Mouse (Mus musculus) neutrophil, adult 5-6 weeks (primary cell): ENCODE results near the gene Nup88. TPM values are rescaled to one million over a fixed set of nuclear protein-coding genes. Genes with fewer than 3 reads are reported as not detected.
"Not testable (repeated sequence)": the region's sequence is repeated elsewhere in the genome, so short reads cannot be mapped to it uniquely, and the experiment has no call there.

Experiments
- ATAC-seq: fragments of 151-379, 151-347 bp; 2 replicates; pipeline ENCODE4 v1.8.0; 2017; ENCODE audit warnings: mild to moderate bottlenecking, moderate TSS enrichment; ENCODE audit not compliant: insufficient number of reproducible peaks, poor library complexity, low FRiP score, severe bottlenecking; ENCODE audit errors: extremely low read depth
- total RNA-seq: library from RNA; stranded (forward); fragments of 200-1000 nt; gene quantifications from 2 replicates; pipeline ENCODE4 v1.2.3, GENCODE M21; 2017

The Nup88 gene
- total RNA-seq, 1 experiment from 2014 or later: 141 TPM

DNA sequence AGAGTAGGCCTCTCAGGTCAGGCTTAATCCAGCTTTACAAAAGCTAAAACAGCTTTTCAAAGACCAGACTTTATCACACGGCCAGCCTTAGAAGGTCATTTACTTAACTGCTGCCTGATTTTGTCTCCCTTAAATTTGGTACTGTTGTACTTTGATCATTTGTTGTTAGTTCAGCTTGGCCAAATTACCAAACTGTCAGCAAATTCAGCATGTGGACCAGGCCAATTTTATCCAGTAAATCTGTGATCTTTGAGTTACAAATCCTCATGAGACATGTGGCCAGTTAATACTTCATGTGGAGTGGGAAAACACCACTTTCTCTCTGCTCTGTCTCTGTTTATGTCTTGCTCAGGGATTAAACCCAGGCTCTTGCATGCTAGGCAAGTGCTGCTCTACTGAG is 2.8 kb upstream of the Nup88 start:
- no peak for ATAC-seq

DNA sequence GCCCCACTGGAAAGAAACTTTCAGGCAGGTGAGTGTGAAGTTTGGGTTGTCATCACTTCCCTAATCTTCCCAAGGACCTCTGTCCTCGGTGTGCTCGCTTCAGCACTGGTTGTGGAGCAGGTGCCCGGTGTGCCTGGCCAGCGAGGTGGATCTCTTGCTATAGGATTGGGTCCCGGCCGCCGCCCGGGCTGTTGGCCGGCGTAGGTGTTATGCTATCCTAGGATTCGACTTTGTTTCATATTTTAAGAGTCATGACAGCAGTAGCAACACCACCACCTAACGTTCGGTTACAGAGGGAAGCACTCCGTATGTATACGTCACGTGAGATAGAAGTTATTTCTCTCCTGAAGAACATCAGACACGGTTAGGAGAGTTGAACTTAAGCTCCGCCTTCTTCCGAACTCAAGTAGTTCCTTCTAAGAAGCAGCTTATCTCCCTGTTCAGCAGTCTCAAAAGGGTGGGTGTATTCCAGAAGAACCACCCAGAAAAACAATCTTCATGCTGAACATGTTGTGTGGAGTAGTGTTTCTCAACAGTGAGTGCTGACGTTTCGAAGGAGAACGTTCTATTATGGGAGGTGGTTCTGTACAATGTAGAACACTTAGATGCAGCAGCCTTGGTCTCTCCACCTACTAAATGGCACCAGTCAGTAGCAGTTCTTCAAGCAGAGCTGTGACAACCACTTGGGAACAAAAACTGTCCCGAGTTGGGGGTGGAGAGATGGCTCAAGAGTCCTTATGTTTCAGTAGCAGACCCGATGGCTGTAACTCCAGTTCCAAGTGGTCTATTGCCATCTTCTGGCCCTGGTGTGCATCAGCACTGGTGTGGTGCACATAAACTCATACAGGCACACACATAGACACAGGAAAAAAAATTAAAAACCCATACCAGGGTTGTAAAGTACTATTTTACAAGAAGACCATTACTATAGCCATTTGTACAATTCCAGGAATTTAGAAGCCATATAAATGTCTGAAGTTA is 1.1 kb upstream of the Nup88 start:
- ATAC-seq: no peak

DNA sequence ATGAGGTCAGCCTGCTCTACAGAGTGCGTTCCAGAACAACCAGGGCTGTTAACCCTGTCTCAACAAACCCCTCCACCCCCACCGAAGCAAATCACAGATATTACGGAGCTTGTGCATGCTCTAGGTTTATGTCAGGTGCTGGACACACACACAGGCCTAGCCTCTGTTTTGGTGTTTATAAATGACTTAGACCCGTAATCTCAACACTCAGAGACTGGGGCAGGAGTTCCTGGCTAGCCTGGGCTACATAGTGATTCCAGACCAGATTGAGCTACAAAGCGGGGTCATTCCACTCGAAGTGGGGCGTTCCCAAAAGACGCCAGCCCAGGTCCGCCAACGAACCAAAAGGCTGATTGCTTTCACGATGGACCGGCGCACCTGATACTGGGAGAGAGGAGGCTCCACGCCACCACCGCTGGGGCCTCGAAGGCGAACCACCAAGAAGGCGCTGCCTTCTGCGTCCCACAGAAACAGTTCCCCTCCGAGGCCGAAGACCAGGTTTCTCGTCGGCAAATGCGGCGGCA is 440 bp downstream of the Nup88 start:
- no peak for ATAC-seq

DNA sequence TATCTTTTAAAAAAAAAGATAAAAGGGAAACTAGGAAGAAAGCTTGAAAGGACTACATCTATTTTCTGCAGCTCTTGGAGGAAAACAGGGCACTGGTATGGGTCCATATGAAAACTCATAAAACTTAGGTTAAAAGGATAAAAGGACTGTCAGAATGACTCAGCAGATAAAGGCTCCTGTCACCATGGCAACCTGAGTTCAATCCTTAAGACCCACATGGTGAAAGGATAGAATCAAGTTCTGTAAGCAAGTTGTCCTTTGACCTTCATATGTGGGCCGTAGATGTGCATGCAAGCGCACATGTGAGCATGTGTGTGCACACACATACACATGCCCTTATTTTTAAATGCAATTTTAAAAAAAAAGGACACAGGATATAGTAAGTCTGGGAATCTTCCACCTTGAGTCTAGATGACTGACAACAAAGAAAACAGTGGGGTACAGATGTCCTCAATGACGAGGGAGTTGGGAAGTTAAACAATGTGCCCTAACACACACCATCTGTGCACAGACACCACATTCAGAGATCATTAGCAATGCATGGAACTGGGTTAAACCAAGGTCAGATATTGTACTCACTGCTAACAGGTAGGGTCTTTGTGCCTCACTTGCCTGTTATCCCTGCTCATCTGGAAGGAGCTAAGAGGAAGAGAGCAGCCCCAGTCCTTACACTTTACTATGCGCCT is 5.4 kb downstream of the Nup88 start:
- ATAC-seq: no peak

DNA sequence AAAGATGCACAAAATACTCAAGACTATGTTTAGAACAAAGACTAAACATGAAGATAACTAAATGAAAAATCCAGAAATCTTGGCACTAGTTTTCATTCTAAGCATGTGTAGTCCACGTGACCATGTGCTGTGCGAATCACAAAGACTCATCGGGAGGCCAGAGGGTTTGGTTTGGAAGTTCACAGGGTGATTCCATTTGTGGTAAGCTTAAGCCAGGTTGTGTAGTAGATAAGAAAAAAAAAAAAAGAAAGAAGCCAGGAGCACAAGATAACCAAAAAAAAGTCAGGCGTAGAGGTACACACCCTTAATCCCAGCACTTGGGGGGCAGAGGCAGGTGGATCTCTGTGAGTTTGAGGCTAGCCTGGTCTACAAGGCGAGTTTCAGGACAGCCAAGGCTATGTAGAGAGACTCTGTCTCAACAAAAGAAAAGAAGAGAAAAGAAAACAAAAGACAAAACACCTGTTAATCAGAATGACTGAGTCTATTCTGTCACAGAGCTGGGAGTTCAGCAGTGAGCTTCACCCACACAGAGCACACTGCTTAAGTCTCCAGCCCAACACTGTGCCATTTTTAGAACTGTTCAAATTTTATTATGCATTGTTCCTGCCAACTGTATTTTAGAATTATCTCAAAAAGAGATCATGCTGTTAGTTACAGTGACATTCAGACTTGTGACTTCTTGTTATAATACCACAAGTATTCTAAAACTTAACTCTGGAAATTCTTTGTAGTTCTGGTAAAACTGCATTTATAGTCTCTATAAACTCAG is 8.8 kb downstream of the Nup88 start:
- no peak for ATAC-seq

DNA sequence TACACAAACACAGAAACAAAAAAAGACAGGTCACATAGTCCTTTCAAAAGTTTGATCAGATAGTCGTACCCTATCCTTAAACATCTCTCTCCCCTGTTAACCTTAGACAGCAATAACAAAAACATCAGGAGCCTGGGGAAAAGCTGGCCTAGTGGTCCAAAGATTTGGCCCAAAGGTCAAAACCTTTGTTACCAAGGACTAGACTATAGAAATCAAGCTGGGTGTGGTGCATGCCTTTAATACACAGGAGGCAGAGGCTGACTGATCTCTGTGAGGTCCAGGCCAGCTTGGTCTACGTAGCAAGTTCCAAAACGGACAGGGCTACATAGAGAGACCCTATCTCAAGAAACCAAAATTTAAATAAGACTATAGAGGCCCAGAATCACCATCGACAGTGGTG is 15.1 kb downstream of the Nup88 start:
- ATAC-seq: no peak

DNA sequence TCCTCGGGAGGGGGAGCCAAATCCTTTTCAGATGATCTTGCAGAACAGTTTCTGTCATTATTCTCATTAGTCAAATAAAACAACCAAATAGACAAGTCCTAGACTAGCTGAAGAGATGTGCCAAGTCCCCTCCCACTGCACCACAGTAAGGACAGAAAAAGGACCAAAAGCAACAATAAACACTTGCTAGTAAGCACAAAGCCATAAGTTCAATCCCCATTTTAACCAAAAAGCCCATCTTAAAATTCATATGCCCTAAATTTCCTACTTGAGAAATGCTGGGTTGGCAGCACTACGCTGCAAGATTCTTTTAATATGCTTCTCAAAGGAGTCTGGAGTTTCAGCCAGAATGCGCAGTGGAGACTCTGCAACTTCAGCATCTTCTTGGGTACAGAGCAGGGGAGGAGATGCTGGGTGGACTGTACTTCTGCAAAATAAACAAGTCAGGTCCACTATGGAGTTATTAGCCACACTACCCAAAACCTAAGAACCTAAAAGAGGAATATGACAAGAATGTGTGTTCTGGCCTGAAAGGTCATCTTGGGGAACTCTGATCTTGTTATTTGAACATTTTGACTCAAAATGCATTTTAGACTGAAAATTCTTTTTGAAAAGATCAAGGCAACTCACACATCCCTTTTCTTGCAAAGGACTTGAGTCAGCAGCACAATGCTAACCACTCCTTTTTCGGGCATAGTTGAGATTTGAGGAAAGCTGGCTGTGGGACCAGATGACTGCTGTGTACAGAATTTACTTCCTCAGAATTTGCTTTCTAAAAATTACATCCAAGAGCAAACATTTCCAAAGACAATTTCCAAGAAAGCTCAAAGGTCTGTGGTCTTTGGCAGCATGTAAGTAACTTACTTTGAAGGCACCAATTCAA is 24.6 kb downstream of the Nup88 start:
- ATAC-seq: no peak

DNA sequence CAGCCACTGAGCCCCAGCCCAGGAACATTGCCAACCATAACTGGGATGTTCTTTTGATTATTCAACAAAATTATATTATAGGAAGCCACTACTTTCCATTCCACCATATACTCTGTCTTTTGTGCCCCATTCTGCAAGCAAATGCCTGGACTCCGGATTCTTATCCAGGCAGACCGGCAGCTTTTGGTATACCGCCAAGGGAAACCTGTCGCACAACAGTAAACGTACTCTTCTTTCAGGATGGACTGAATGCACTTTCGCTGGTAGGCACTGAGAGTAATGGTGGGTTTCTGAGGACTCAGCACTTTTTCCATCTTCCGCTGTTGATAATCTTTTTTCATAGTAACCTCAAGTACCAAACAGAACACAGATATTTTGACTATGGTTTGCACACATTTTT is 26.1 kb downstream of the Nup88 start:
- ATAC-seq: no peak

DNA sequence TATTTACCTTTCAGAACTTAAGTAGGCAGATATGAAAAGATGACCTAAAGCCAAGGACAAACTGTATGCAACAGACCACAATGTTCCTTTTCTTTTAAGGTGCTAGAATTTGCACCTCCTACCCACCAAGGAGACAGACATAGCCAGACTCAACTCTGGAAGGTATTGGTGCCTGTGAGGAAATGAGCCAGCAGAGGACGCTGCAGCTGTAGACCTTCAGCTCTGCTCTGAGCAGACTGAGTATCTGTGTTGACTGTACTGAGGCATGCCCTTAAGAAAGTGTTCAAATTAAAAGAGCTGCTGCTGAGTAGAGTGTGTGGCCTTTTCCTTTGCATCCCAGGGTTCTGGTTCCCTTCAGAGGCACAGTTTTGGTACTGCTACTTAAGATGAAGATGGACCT is 27.2 kb downstream of the Nup88 start:
- no peak for ATAC-seq

DNA sequence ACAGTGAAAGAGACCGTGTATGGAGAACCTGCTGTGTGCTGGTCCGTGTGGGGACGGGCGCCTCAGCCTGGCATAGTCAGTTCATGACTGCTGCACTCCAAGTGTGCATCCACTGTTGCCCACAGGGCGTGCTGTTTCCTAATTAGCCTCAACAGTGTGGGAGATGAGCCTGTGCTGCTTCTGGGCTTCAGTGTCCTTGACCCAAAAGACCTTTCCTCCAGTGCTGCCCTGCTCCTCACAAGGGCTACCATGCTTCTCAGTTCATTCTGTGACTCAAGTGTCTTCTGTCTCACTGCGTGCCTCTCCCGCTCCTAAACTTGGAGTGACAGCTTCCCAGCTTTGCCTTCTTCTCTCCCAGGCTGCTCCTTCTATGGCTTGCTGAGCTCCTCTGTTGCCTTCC is 34.5 kb downstream of the Nup88 start:
- no peak for ATAC-seq

DNA sequence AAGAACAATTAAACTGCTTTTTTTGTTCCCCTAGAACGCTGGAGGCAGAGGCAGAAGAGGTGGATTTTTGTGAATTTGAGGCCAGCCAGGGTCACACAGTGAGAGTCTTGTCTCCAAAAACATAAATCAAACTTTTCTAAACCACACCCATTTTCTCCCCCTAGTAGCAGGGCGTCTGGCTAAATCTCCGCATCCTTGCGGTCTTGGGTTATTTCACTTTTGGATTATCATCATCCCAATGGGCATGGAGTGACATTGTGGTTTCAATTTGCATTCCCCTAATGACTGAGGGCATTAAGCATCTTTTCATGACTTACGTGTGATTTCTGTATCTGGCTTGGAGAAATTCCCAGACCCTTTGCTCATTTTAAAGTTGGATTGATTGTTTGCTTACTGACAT is 38.3 kb downstream of the Nup88 start:
- no peak for ATAC-seq

DNA sequence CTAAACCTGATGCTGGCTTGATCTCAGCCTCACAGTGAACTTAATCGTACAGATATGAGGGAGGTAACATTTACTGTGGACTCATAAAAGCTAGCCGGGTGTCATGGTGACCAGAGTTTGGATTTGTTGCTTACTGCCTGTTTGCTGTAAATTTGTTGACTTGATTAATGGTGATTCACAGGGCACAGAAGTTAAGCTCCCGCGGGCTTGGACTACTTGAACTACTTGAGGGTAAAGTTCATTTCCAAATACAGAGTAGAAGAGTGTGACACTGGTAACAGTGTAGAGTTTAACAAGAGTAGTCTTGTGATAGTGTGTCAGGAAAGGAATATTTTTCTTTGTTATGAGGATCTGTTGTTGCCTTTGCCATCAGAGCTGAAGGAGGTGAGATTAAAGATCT is 50.2 kb downstream of the Nup88 start:
- ATAC-seq: no peak

DNA sequence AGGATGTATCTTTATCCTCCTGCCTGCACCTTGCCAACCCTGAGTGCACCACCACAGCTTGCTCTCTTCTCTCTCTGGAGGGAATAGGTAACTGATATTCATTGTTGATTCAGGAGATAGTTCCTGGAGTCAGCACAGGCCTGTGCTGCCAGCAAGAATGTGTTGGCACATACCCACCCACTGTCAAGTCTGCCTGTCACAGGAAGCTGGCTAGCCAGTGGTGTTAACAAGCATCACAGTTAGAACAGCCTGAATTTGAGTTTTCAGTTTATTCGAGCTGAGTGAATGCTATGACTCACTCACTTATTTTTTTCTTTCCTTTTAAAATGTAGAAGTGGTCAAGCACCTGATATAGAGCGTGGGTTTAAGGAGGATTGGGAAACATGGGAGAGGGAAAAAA is 51.9 kb downstream of the Nup88 start:
- ATAC-seq: no peak

DNA sequence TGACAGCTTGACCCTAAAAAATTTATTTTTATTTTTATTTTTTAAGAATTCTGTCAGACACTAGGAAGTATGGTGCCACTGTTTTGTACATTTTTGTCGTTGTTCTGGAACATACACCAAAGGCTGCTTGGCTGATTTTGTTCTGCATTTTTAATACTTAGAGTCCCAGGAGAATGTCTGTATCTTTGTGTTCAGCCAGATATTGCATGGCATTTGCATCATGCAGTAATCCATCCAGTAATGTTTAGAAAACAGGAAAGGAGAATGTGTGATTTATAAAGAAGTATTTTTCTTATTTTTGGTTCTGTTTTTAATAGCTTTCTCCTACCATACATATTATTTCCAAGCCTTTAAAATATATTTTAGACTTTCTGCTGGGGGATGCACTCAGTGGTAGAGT is 57.9 kb downstream of the Nup88 start:
- no peak for ATAC-seq

DNA sequence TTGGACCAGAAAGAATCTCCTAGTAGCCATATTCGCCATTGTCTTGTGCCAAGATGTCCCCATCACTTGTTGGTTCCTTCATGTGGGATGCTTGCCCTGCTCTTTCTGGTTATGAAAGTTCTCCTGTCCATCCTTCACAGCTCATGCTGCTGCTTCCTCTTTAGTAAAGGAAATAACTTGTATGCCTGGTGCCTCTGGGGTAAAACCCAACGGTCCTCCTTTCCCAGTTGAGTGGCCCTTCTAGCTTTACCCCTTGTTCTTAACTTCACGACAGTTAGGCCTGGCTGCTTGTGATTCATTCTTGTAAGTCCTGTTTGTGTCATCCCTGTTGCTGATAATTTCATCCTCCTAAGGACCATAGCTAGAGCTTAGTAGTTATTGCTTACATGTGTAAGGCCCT is 58.5 kb downstream of the Nup88 start:
- no peak for ATAC-seq

DNA sequence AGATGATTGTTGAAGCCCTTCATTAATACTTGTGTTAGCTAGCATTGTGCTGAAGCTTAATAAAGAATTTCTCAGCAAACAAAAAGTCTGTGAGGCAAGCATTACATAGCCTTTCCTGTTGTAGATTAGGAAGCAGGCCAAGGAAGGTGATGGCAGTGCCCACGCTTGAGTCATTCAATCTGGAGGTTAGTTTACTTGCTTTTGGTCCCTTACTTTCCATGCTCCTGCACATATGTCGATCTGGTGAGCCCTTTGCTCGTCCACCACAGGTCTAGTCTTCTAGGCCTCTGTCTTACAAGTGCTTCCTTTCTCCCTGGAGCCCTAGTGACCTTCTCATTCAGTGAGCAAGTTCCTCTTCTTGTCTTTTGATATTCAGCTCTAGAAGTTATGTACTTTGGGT is 63.1 kb downstream of the Nup88 start:
- ATAC-seq: no peak

DNA sequence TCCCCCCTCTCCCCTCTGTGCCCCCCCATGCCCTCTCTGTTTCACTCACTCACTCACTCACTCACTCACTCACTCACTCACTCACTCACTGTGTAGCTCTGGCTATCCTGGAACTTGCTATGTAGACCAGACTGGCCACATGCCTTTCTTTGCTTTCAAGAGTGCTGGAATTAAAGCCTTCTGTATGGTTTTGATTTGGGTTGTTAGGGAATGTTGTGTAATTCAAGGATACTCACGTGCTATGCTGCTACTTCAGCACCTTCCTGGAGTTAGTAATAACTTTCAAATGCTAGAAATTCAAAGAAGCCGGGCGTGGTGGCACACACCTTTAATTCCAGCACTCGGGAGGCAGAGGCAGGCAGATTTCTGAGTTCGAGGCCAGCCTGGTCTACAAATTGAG is 71.6 kb downstream of the Nup88 start:
- ATAC-seq: not testable (repeated sequence)

DNA sequence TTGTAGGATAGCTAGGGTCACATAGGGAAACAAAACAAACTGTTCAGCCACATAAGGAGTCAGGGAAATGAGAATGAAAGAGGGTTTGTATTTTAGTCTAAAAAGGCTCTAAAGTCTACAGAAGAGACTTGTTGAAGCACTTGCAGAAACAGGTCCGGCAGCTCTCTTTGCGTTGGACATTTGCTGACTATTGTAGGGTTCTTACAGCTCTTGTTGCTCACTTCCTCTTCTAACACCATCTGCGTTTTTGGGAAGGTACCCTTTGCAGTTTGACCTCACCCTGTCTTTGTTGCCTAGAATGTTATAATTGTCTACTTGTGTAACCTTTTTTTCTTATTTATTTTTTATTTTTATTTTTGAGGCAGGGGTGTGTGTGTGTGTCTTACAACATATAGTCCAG is 72.1 kb downstream of the Nup88 start:
- ATAC-seq: no peak
